Mouse (Mus musculus) heart, adult 2 months (tissue): ENCODE data around the gene Dnal1.

Experiments
- CTCF ChIP-seq: fragments of 200-600 bp; IDR thresholded peaks from 2 replicates; pipeline ENCODE4 v1.8.1; 2022; ENCODE audit warnings: antibody characterized with exemption, mild to moderate bottlenecking, moderate library complexity
- EP300 ChIP-seq: fragments of 200-500 bp; IDR thresholded peaks from 2 replicates; pipeline ENCODE4 v1.6.1; 2011; ENCODE audit warnings: low read depth, low read length, control low read depth; ENCODE audit not compliant: insufficient read depth
- POLR2A ChIP-seq: fragments of 200-500 bp; IDR thresholded peaks from 2 replicates; pipeline ENCODE4 v1.6.1; 2011; ENCODE audit warnings: mild to moderate bottlenecking, low read depth, low read length, control low read depth; ENCODE audit not compliant: insufficient read depth

- TF ChIP-seq POLR2A = no peak
- 0 out of 2 replicates have a peak, but pooled peaks have one; percentile 9 for TF ChIP-seq CTCF
- TF ChIP-seq EP300 = no peak
These were observed 80.4 kb downstream of the Dnal1 start for GRCm38 (mm10) chr12:84194400-84195109.
